Mouse (Mus musculus) spleen, adult 18-20 months (tissue): ENCODE measurements around the gene Slc41a3.

Source experiments
- DNase-seq, 2 experiments: peaks; one replicate each; pipeline ENCODE4 v3.0.0; 2022; ENCODE audit warnings: mixed read lengths in 2 of 2

Gene Slc41a3

GRCm38 (mm10) chr6:90688003-90688402, 83.5 kb downstream of the Slc41a3 start:
- DNase-seq, result no peak

DNA sequence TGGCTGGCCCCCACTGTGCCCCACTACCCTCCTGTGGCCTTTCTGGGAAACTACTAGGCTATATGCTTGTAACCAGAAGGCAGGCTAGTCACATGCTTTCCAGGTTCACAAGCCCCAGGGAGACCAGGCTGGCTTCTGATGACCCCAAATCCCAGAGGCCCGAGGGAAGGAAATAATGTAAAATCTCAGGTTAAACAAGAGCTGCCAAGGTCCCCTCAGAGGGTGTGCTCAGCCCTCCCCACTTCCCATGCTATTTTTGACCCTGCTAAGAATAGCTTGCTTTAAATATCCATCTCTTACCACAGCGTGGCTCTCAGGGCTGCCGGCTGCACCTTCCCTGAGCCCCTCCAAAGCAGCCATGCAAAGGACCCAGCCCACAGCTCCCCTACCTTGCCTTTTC, 84.2 kb downstream of the Slc41a3 start:
- no peak for DNase-seq

GRCm38 (mm10) chr6:90689500-90689899, 85.0 kb downstream of the Slc41a3 start:
- no peak for DNase-seq

DNA sequence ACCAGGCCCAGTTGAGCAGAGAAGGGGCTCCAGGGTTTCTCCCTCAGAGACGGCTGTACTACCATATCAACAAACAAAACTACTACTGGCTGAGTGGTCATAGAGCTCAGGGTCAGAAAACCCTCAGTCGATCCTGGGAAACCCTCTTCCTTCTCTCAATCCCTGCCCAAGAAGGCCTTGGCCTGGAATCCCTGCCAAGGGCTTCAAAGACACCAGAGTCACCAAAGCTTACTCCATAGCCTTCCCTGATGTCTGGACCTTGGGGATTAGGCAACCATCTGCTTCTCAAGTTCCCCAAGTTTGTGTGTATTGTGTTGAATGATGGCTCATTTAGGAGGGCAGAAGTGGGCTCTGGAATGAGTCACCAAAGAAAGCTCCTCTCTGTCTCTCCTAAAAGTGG, 87.4 kb downstream of the Slc41a3 start:
- no peak for DNase-seq

DNA sequence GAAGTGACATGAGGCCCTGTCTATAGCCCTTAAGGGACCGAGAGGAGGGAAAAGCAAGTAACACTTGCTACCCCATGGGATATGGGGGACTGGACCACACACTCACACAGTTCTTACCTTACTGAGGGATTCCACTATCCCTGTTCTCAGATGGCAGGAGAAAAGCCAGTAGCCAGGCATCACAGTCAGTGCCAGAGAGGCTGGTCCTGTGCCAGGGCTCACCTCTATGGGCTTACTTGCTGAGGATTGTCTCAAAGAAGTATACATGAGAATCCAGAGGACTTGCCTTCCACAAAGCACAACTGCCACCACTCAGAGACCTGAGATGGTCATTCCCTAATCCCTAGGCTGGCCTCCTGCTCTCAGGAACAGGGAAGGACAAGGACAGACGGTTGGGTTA, 87.9 kb downstream of the Slc41a3 start:
- DNase-seq, result no peak

GRCm38 (mm10) chr6:90695754-90696153, 91.2 kb downstream of the Slc41a3 start:
- no peak for DNase-seq
